Mouse (Mus musculus): ENCODE data around the gene Cers4. TPM values are rescaled to one million over a fixed set of nuclear protein-coding genes. Genes with fewer than 3 reads are reported as not detected.

Cers4 gene
- polyA plus RNA-seq, 1 experiment from 2014 or later, result 17.0 TPM

GRCm38 (mm10) chr8:4523525-4523924 lies 30.7 kb downstream of the Cers4 start:
- 95% methylated on average over 10 of the region's 10 CpGs for WGBS

More at GRCm38 (mm10) chr8:4523525-4523924, 30.7 kb downstream of the Cers4 start:
- Histone ChIP-seq H3K27ac (ENCODE audit: low read length) (no peak overlapping the region), H3K9me3 (ENCODE audit: control insufficient read depth, low read length) (no peaks in the 10 kb centered on the region), H3K36me3 (ENCODE audit: control insufficient read depth, insufficient read depth, low read length) (peaks cover 6% of the 10 kb centered on the region; the same call in 1 of the 2 replicates), H3K27me3 (replicated peaks; ENCODE audit: control insufficient read depth, insufficient read depth, low read length) (no peaks in the 10 kb centered on the region), H3K9ac (ENCODE audit: low read depth, low read length) (no peak overlapping the region), H3K4me1 (ENCODE audit: control insufficient read depth, insufficient read depth, low read length) (no peaks in the 10 kb centered on the region), H3K4me3 (ENCODE audit: low read length) (no peak overlapping the region), H3K4me2 (ENCODE audit: low read depth, low read length) (no peak overlapping the region)
- ATAC-seq, result no peak

Other genes with a start within 250 kb of the Cers4 start
- 2.4 and 2.9 TPM in 2 replicates for gene Tgfbr3l, start 244.8 kb upstream of the Cers4 start, polyA plus RNA-seq (2015; fragmentation: Nextera tagmentation; extraction: Ambion mirVana)
- 38.9 and 43.5 TPM in 2 replicates for gene Snapc2, start 239.9 kb upstream of the Cers4 start, polyA plus RNA-seq (2015; fragmentation: Nextera tagmentation; extraction: Ambion mirVana)
- gene Ctxn1, start 233.8 kb upstream of the Cers4 start, polyA plus RNA-seq (2015; fragmentation: Nextera tagmentation; extraction: Ambion mirVana), result 52.8 and 55.0 TPM in 2 replicates
- gene Timm44, start 217.1 kb upstream of the Cers4 start, polyA plus RNA-seq (2015; fragmentation: Nextera tagmentation; extraction: Ambion mirVana), result 73.5 and 74.6 TPM in 2 replicates
- gene Ccl25, start 167.8 kb upstream of the Cers4 start, polyA plus RNA-seq (2015; fragmentation: Nextera tagmentation; extraction: Ambion mirVana), result 142 and 168 TPM in 2 replicates
- 162 and 177 TPM in 2 replicates for gene Elavl1, start 167.6 kb upstream of the Cers4 start, polyA plus RNA-seq (2015; fragmentation: Nextera tagmentation; extraction: Ambion mirVana)
- 10.9 and 11.1 TPM in 2 replicates for gene Zfp958, start 120.1 kb downstream of the Cers4 start, polyA plus RNA-seq (2015; fragmentation: Nextera tagmentation; extraction: Ambion mirVana)

All from intestine, embryonic 16.5 days (tissue).